Mouse (Mus musculus) bone marrow macrophage, adult 2 months (primary cell): ENCODE results near the gene Dusp8.

Experiments used
- CTCF ChIP-seq: IDR thresholded peaks from 2 replicates; pipeline ENCODE4 v1.5.1; 2012; ENCODE audit warnings: low read depth, mild to moderate bottlenecking, low read length, moderate library complexity
- POLR2A ChIP-seq: IDR thresholded peaks from 2 replicates; pipeline ENCODE4 v1.6.1; 2012; ENCODE audit warnings: mild to moderate bottlenecking, low read depth, low read length, borderline replicate concordance

GRCm38 (mm10) chr7:142082179-142082578 lies 13.5 kb downstream of the Dusp8 start:
- TF ChIP-seq POLR2A: no peak
- no peak for TF ChIP-seq CTCF
